Mouse (Mus musculus) lung, adult 2 months (tissue): Measurements from ENCODE around the gene Pcsk5. TPM values are rescaled to one million over a fixed set of nuclear protein-coding genes. Genes with fewer than 3 reads are reported as not detected.

Experiments used
- DNase-seq: peaks from one replicate; pipeline ENCODE4 v3.0.0; 2022
- H3K4me1 ChIP-seq: fragments of 200-500 bp; 2 replicates; pipeline ENCODE4 v1.6.1; 2011; ENCODE audit warnings: low read length; ENCODE audit not compliant: control insufficient read depth, insufficient read depth
- H3K4me3 ChIP-seq: fragments of 200-500 bp; replicated peaks from 2 replicates; pipeline ENCODE3; 2011; ENCODE audit warnings: low read depth, mild to moderate bottlenecking, control low read depth, low read length; ENCODE audit errors: extremely low read depth
- CTCF ChIP-seq: fragments of 200-500 bp; IDR thresholded peaks from 2 replicates; pipeline ENCODE4 v1.5.1; 2011; ENCODE audit warnings: mild to moderate bottlenecking, low read length, control low read depth; ENCODE audit not compliant: insufficient read depth
- POLR2A ChIP-seq: fragments of 200-500 bp; IDR thresholded peaks from 2 replicates; pipeline ENCODE4 v1.6.1; 2011; ENCODE audit warnings: low read depth, mild to moderate bottlenecking, control low read depth, low read length, borderline replicate concordance; ENCODE audit errors: extremely low read depth
- WGBS: fragments of 180-500 bp; shearing (Covaris S2); methylation state at CpG from one replicate; pipeline ENCODE4 v1.1.7; 2018; 5-methylcytosine and 5-hydroxymethylcytosine counted together
- polyA plus RNA-seq: library from polyadenylated mRNA; depleted of rRNA; stranded (reverse); fragments of >200 nt; gene quantifications from 2 replicates; pipeline ENCODE4 v1.2.3, GENCODE M21; 2012

Pcsk5 gene
- polyA plus RNA-seq, 1 experiment: 11.2 TPM

- no peak for DNase-seq
- no peak for TF ChIP-seq POLR2A
- TF ChIP-seq CTCF: no peak
- WGBS: 84% methylated on average over 5 of the region's 5 CpGs
Measured at GRCm38 (mm10) chr19:17761678-17762077, 75.8 kb downstream of the Pcsk5 start.

GRCm38 (mm10) chr19:17752841-17753240, 84.6 kb downstream of the Pcsk5 start:
- WGBS: 26% methylated on average over 3 of the region's 3 CpGs
- H3K4me3 ChIP-seq: no peak overlapping the region
- TF ChIP-seq POLR2A (no peak), CTCF (no peak)
- no peaks in the 10 kb centered on the region for H3K4me1 ChIP-seq
- no peak for DNase-seq

More at GRCm38 (mm10) chr19:17761678-17762077, 75.8 kb downstream of the Pcsk5 start:
- H3K4me1 ChIP-seq: peaks cover 3% of the 10 kb centered on the region
- no peak overlapping the region for H3K4me3 ChIP-seq

- no peak for DNase-seq
- Histone ChIP-seq H3K4me1 (no peaks in the 10 kb centered on the region), H3K4me3 (no peak overlapping the region)
- TF ChIP-seq CTCF: no peak
- no peak for TF ChIP-seq POLR2A
- 84% methylated on average over 3 of the region's 3 CpGs for WGBS
Measured at GRCm38 (mm10) chr19:17748331-17748730, 89.1 kb downstream of the Pcsk5 start.

- TF ChIP-seq CTCF (no peak), POLR2A (no peak)
- H3K4me3 ChIP-seq: no peak overlapping the region
- no peaks in the 10 kb centered on the region for H3K4me1 ChIP-seq
- DNase-seq: no peak
- WGBS: 85% methylated on average over 2 of the region's 2 CpGs
Measured at GRCm38 (mm10) chr19:17745380-17745779, 92.1 kb downstream of the Pcsk5 start.

- Histone ChIP-seq H3K4me3 (no peak overlapping the region), H3K4me1 (no peaks in the 10 kb centered on the region)
- WGBS: 70% methylated on average over 8 of the region's 8 CpGs
- TF ChIP-seq POLR2A (no peak), CTCF (no peak)
- no peak for DNase-seq
Measured at GRCm38 (mm10) chr19:17744474-17745069, 92.9 kb downstream of the Pcsk5 start.

GRCm38 (mm10) chr19:17741465-17741864, 96.0 kb downstream of the Pcsk5 start:
- WGBS: 32% methylated on average over 1 of the region's 1 CpGs
- no peak for DNase-seq
- Histone ChIP-seq H3K4me1 (no peaks in the 10 kb centered on the region), H3K4me3 (no peak overlapping the region)
- TF ChIP-seq CTCF (no peak), POLR2A (no peak)

- Histone ChIP-seq H3K4me3 (no peak overlapping the region), H3K4me1 (no peaks in the 10 kb centered on the region)
- DNase-seq: no peak
- TF ChIP-seq POLR2A: no peak
Measured at GRCm38 (mm10) chr19:17732676-17733277, 104.7 kb downstream of the Pcsk5 start.

GRCm38 (mm10) chr19:17717066-17717465, 120.4 kb downstream of the Pcsk5 start:
- Histone ChIP-seq H3K4me1 (peaks cover 3% of the 10 kb centered on the region), H3K4me3 (no peak overlapping the region)
- no peak for TF ChIP-seq POLR2A
- no peak for TF ChIP-seq CTCF
- no peak for DNase-seq
- 78% methylated on average over 10 of the region's 10 CpGs for WGBS

GRCm38 (mm10) chr19:17715281-17715955, 122.0 kb downstream of the Pcsk5 start:
- Histone ChIP-seq H3K4me1 (peaks cover 3% of the 10 kb centered on the region), H3K4me3 (no peak overlapping the region)
- no peak for DNase-seq
- 27% methylated on average over 9 of the region's 9 CpGs for WGBS
- TF ChIP-seq POLR2A (no peak), CTCF (no peak)

GRCm38 (mm10) chr19:17691626-17692025, 145.8 kb downstream of the Pcsk5 start:
- Histone ChIP-seq H3K4me1 (no peaks in the 10 kb centered on the region), H3K4me3 (no peak overlapping the region)
- 69% methylated on average over 6 of the region's 6 CpGs for WGBS
- no peak for DNase-seq
- no peak for TF ChIP-seq POLR2A
- TF ChIP-seq CTCF: no peak
